Mouse (Mus musculus) kidney, adult 2 months (tissue): Measurements from ENCODE around the gene Dhx57. TPM values are rescaled to one million over a fixed set of nuclear protein-coding genes. Genes with fewer than 3 reads are reported as not detected.
"Not testable (repeated sequence)": the region's sequence is repeated elsewhere in the genome, so short reads cannot be mapped to it uniquely, and the experiment has no call there.

Source experiments
- DNase-seq: peaks from one replicate; pipeline ENCODE4 v3.0.0; 2021
- H3K27ac ChIP-seq: fragments of 200-500 bp; 2 replicates; pipeline ENCODE4 v1.5.1; 2012; ENCODE audit warnings: low read depth, low read length, control low read depth, inconsistent platforms; ENCODE audit not compliant: insufficient read depth
- H3K27me3 ChIP-seq: fragments of 200-500 bp; replicated peaks from 2 replicates; pipeline ENCODE4 v1.6.1; 2012; ENCODE audit warnings: mild to moderate bottlenecking, moderate library complexity, low read length, inconsistent platforms; ENCODE audit not compliant: control insufficient read depth, insufficient read depth
- H3K36me3 ChIP-seq: fragments of 200-500 bp; 2 replicates; pipeline ENCODE4 v1.6.1; 2012; ENCODE audit warnings: mild to moderate bottlenecking, moderate library complexity, low read length, inconsistent platforms; ENCODE audit not compliant: control insufficient read depth, insufficient read depth
- H3K4me1 ChIP-seq: fragments of 200-500 bp; 2 replicates; pipeline ENCODE4 v1.6.1; 2011; ENCODE audit warnings: low read length; ENCODE audit not compliant: control insufficient read depth, insufficient read depth
- H3K4me3 ChIP-seq: fragments of 200-500 bp; 2 replicates; pipeline ENCODE4 v1.5.1; 2011; ENCODE audit warnings: mild to moderate bottlenecking, low read depth, low read length, control low read depth; ENCODE audit not compliant: insufficient read depth
- CTCF ChIP-seq: fragments of 200-500 bp; conservative IDR thresholded peaks from 2 replicates; pipeline ENCODE4 v1.5.1; 2011; ENCODE audit warnings: low read depth, mild to moderate bottlenecking, control low read depth, low read length, moderate library complexity, mixed read lengths; ENCODE audit not compliant: insufficient read depth, insufficient read length
- POLR2A ChIP-seq: fragments of 200-500 bp; IDR thresholded peaks from one replicate; pipeline ENCODE4 v1.6.1; 2011; ENCODE audit warnings: low read depth, low read length, control low read depth
- WGBS: fragments of 180-500 bp; shearing (Covaris S2); methylation state at CpG from one replicate; pipeline ENCODE4 v1.1.7; 2018; 5-methylcytosine and 5-hydroxymethylcytosine counted together
- polyA plus RNA-seq: library from polyadenylated mRNA; depleted of rRNA; stranded (reverse); fragments of >200 nt; gene quantifications from 2 replicates; pipeline ENCODE4 v1.2.3, GENCODE M21; 2012

The Dhx57 gene
- polyA plus RNA-seq, 1 experiment = 6.4 TPM

DNA sequence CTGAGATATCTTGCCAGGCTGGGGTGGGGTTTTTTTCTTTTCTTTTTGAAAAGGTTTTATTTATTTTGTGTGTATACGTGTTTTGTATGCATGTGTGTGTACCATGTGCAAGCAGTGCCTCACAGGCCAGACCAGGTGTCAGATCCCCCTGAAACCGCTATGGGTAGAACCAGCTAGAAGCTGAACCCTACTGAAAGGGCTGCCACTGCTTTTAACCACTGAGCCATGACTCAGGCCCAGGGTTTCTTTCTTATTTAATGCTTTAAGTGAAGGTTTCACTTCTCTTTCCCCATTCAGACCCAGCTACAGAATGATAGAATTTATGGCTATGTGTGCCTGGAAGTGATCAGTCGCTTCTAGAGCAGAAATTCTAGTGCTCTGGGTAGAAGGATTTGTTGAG is 53.5 kb downstream of the Dhx57 start:
- TF ChIP-seq CTCF (no peak), POLR2A (no peak)
- Histone ChIP-seq H3K4me3 (no peak overlapping the region), H3K27me3 (no peaks in the 10 kb centered on the region), H3K4me1 (no peaks in the 10 kb centered on the region), H3K36me3 (no peaks in the 10 kb centered on the region; the same call in none of the 2 replicates), H3K27ac (no peak overlapping the region)
- 97% methylated on average over 3 of the region's 3 CpGs for WGBS
- DNase-seq = no peak

DNA sequence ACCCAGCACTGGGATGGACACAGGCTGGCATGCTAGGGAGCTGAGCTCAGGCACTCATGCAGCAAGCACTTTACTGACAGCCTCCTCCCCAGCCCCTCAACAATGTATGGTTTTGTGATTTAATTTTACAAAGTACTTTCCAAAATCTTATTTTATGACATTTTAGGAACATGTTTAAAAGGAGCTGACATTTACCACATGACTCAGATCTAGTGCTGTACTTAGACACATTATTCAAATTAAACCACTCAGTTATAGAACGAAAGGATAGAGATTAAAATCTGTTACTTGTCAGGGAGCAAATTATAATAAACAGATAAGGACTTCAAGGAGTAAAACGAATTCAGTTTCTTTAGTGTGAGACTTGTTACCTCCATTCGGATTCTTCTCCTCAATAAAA is 54.8 kb downstream of the Dhx57 start:
- H3K27me3 ChIP-seq = no peaks in the 10 kb centered on the region
- TF ChIP-seq POLR2A = no peak
- TF ChIP-seq CTCF = no peak
- H3K4me1 ChIP-seq = no peaks in the 10 kb centered on the region
- DNase-seq = no peak
- H3K27ac ChIP-seq = no peak overlapping the region
- H3K36me3 ChIP-seq = no peaks in the 10 kb centered on the region; the same call in 1 of the 2 replicates
- 66% methylated on average over 3 of the region's 3 CpGs for WGBS
- no peak overlapping the region for H3K4me3 ChIP-seq

DNA sequence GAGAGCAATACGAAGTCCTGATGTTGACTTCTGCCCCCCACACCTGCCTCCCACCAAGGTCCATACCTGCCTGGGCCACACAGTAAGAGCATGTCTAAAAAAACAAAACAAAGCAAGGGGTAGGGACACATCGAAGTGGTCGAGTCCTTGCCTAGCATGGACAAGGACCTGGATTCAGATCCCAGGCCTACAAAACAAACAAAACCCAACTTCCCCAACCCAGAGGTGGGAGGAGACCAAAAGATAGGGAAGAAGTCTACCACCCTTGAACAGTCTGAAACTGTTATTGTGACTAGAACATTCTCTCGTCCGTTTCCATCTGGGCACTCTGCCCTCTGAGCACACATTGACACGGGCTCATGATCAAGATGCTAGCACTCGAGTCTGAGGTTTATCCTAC is 55.9 kb downstream of the Dhx57 start:
- no peak overlapping the region for H3K4me3 ChIP-seq
- no peak for DNase-seq
- H3K36me3 ChIP-seq = no peaks in the 10 kb centered on the region
- no peak overlapping the region for H3K27ac ChIP-seq
- 60% methylated on average over 7 of the region's 7 CpGs for WGBS
- H3K27me3 ChIP-seq = no peaks in the 10 kb centered on the region
- TF ChIP-seq CTCF = no peak
- TF ChIP-seq POLR2A = no peak
- no peaks in the 10 kb centered on the region for H3K4me1 ChIP-seq

DNA sequence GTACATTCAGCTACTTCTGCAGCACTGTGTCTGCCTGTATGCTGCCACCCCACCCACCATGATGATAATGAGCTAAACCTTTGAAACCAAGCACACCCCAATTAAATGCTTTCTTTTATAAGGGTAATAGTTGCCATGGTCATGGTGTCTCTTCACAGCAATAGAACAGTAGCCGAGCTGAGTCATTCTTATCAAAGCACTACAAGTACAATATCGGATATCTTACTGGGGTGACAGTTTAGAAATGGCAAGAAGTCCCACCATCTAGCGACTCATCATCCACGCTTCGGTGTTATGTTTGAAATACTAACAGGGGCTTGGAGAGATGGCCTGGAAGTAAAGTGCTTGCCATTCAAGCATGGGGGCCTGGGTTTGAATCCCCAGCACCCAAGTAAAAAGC is 56.4 kb downstream of the Dhx57 start:
- no peak for DNase-seq

DNA sequence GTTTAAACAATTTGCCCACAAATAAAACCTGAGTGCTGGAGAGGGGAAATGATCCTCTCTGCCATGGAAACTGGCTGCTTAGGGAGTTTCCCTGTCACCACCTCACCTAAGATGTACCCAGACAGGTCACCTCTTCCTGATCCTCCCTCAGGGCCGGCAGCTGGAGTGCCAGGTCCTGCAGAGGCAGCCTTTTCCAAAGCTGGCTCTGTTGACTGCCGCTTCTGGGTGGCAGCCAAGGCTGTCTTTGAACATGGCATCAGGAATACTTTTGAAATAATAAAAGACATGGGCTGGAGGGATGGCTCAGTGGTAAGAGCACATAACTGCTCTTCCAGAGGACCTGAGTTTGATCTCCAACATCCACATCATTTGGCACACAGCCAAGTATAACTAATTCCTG is 60.9 kb downstream of the Dhx57 start:
- 71% methylated on average over 2 of the region's 2 CpGs for WGBS
- H3K4me3 ChIP-seq = no peak overlapping the region
- TF ChIP-seq POLR2A (no peak), CTCF (no peak)
- no peaks in the 10 kb centered on the region for H3K27me3 ChIP-seq
- no peak overlapping the region for H3K27ac ChIP-seq
- no peaks in the 10 kb centered on the region; the same call in 1 of the 2 replicates for H3K4me1 ChIP-seq
- H3K36me3 ChIP-seq = no peaks in the 10 kb centered on the region
- DNase-seq = no peak

More for the DNA sequence above, 56.4 kb downstream of the Dhx57 start:
- no peaks in the 10 kb centered on the region for H3K27me3 ChIP-seq
- H3K4me1 ChIP-seq = no peaks in the 10 kb centered on the region
- no peak for TF ChIP-seq POLR2A
- TF ChIP-seq CTCF = no peak
- 97% methylated on average over 5 of the region's 5 CpGs for WGBS
- no peaks in the 10 kb centered on the region for H3K36me3 ChIP-seq
- H3K4me3 ChIP-seq = no peak overlapping the region
- no peak overlapping the region for H3K27ac ChIP-seq

DNA sequence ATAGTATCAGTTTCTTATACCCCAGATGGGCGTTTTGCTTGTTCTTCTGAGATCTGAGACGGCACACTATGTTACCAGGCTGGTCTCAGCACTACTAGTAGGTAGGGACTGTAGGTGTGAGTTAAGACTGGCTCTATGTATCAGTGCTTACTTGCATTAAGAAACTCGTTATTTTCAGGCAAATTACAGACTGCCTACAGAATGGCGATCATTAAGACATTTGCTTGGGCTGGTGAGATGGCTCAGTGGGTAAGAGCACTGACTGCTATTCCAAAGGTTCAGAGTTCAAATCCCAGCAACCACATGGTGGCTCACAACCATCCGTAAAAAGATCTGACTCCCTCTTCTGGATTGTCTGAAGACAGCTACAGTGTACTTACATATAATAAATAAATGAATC is 65.1 kb downstream of the Dhx57 start:
- 37% methylated on average over 5 of the region's 5 CpGs for WGBS
- not testable (repeated sequence) for H3K27me3 ChIP-seq, H3K36me3 ChIP-seq, H3K4me1 ChIP-seq, H3K4me3 ChIP-seq, H3K27ac ChIP-seq, DNase-seq

DNA sequence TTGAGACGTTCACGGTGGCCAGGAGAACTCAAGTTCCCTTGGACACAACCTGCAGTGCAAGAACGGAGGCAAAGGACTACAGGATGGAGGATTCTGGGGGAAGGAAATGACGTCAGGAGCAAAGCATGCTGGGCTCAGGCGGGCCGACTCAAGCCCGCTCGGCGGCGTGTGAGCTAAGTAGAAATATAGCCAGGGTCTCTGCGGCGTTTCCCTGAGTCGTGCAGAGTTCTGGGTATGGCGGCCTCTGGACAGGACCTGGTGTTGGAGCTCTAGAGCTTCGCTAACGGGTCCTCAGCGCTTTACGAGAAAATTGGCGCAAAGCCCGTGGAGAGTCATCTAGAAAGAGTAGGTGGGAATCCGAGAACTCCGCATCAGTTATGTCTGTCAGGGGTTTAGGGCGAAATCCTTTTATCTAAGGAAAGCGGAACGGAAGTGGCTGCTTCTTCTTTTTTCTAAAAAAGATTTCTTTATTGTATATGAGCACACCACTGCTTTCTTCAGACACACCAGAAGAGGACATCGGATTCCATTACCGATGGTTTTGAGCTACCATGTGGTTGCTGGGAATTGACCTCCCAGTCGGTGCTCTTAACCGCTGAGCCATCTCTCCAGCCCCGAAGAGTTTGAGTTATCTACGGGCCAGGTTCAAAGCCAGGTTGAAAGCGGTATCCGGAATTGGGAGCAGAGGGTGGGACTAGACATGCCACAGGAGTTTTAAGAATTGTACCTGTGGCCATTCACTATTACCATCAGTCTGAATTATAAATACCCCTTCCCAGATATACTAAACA is 65.8 kb downstream of the Dhx57 start, which contains the start of gene Gemin6:
Gene Gemin6, plus strand, starts transcription at position 116 of the 791 bp plus-strand sequence.
- DNase-seq = peak; percentile 93
- Histone ChIP-seq H3K4me3 (peak within 1 kb of the TSS; percentile 56), H3K27me3 (no peaks in the 10 kb centered on the region), H3K27ac (peak within 1 kb of the TSS; percentile 72; the same call in 1 of the 2 replicates), H3K4me1 (peaks cover 2% of the 10 kb centered on the region; the same call in 1 of the 2 replicates), H3K36me3 (no peaks in the 10 kb centered on the region)
- under 1% methylated on average over 33 of the region's 33 CpGs for WGBS
- TF ChIP-seq POLR2A (no peak), CTCF (no peak)
